Comparison of ENCODE assay signal across 33 mouse cellular contexts in genomic region chr17:13187621-13188020, GRCm38 (mm10). TPM values are rescaled to one million over a fixed set of nuclear protein-coding genes. Genes with fewer than 3 reads are reported as not detected.
DNase-seq lines count a peak whose midpoint lies in the region; ATAC-seq and TF ChIP-seq lines count a peak whose summit lies in the region.
"Not testable (repeated sequence)": the region's sequence is repeated elsewhere in the genome, so short reads cannot be mapped to it uniquely, and the experiment has no call there.
"Had no signal": no experiment of that assay in that cellular context is flagged by ENCODE, and none has a peak within 500 bp of the region (broad histone marks: within the 10 kb centered on the region; RNA-seq: fewer than 3 reads in every experiment).

No protein-coding gene starts in this region.

- DNase-seq in 416B (ENCODE audit: low read depth) (peak; percentile 6), MN1 (ENCODE audit: low spot score) (peak; percentile 49)
- DNase-seq in cerebellum, postnatal 14 days: peak; percentile 26 to 28
- peak; percentile 24 to 29 for DNase-seq in layer of hippocampus, postnatal 36 days
- peak; percentile 14 for DNase-seq in liver, postnatal 0 days

- not testable (repeated sequence) for H3K9ac ChIP-seq in intestine, embryonic 16.5 days (ENCODE audit: low read depth, low read length); liver, postnatal 0 days (replicated peaks)

- TF ChIP-seq CTCF in liver, postnatal 0 days (IDR thresholded peaks at IDR 0.05; ENCODE audit: low read depth): not testable (repeated sequence)

- TF ChIP-seq EP300 in liver, postnatal 0 days (IDR thresholded peaks at IDR 0.05; ENCODE audit: low read depth): not testable (repeated sequence)

- H3K4me3 ChIP-seq in intestine, embryonic 16.5 days (ENCODE audit: low read length); liver, postnatal 0 days (ENCODE audit: low read depth, low read length): not testable (repeated sequence)

- not testable (repeated sequence) for H3K27me3 ChIP-seq in intestine, embryonic 16.5 days (replicated peaks; ENCODE audit: control insufficient read depth, insufficient read depth, low read length); liver, postnatal 0 days (ENCODE audit: insufficient read depth, low read length)

- WGBS in intestine, embryonic 16.5 days: 62% methylated on average over 5 of the region's 6 CpGs
- 50% methylated on average over 5 of the region's 6 CpGs for WGBS in liver, postnatal 0 days (ENCODE audit: insufficient replicate concordance)

- H3K36me3 ChIP-seq in intestine, embryonic 16.5 days (ENCODE audit: control insufficient read depth, insufficient read depth, low read length); liver, postnatal 0 days (replicated peaks; ENCODE audit: insufficient read depth, low read length): not testable (repeated sequence)

- H3K4me1 ChIP-seq in intestine, embryonic 16.5 days (ENCODE audit: control insufficient read depth, insufficient read depth, low read length); liver, postnatal 0 days (ENCODE audit: insufficient read depth): not testable (repeated sequence)

- H3K27ac ChIP-seq in intestine, embryonic 16.5 days (ENCODE audit: low read length); liver, postnatal 0 days (ENCODE audit: low read depth): not testable (repeated sequence)

- peak; percentile 20; the same call in 1 of the 2 replicates for ATAC-seq in frontal cortex, adult (ENCODE audit: low TSS enrichment)
- peak; percentile 2; the same call in 1 of the 2 replicates for ATAC-seq in intestine, embryonic 16.5 days
- ATAC-seq in liver, postnatal 0 days: not testable (repeated sequence)

- peaks cover 13% of the 10 kb centered on the region for H3K9me3 ChIP-seq in intestine, embryonic 16.5 days (ENCODE audit: control insufficient read depth, low read length)
- H3K9me3 ChIP-seq in liver, postnatal 0 days (ENCODE audit: low read length): not testable (repeated sequence)

- H3K4me2 ChIP-seq in intestine, embryonic 16.5 days (ENCODE audit: low read depth, low read length); liver, postnatal 0 days (ENCODE audit: low read depth, low read length): not testable (repeated sequence)

RNA-seq across cellular contexts. Expression of gene Smok2a, which starts 33.4 kb away (rescaled TPM):
- polyA plus RNA-seq in intestine, embryonic 16.5 days (2015; fragmentation: Nextera tagmentation; extraction: Ambion mirVana): not detected in 2 replicates
- not detected for total RNA-seq in layer of hippocampus, postnatal 36 days (2021)
- polyA plus RNA-seq in liver, postnatal 0 days (2015; fragmentation: Nextera tagmentation; extraction: Ambion mirVana): not detected in 2 replicates
- total RNA-seq: adrenal gland, adult 18-20 months; adrenal gland, postnatal 25 days; forebrain, postnatal 0 days; gastrocnemius, postnatal 10 days; heart, postnatal 36 days; layer of hippocampus, postnatal 25 days; left cerebral cortex, postnatal 10 days; midbrain, postnatal 0 days had no signal
- polyA plus RNA-seq: embryonic facial prominence, embryonic 13.5 days; forebrain, embryonic 10.5 days; forebrain, postnatal 0 days; G1E; gonadal fat pad, adult 2 months; heart, embryonic 11.5 days; heart, embryonic 16.5 days; hindbrain, embryonic 12.5 days; intestine, postnatal 0 days; large intestine, adult 2 months; limb, embryonic 12.5 days; liver, embryonic 11.5 days; liver, embryonic 16.5 days; lung, postnatal 0 days; midbrain, embryonic 12.5 days; midbrain, postnatal 0 days; myocyte; neural tube, embryonic 12.5 days; spleen, adult 2 months; stomach, postnatal 0 days had no signal

RNA-seq across cellular contexts. Expression of gene Smok2b, which starts 42.4 kb away (rescaled TPM):
- not detected in 2 replicates for polyA plus RNA-seq in intestine, embryonic 16.5 days (2015; fragmentation: Nextera tagmentation; extraction: Ambion mirVana)
- total RNA-seq in layer of hippocampus, postnatal 36 days (2021): not detected
- polyA plus RNA-seq in liver, postnatal 0 days (2015; fragmentation: Nextera tagmentation; extraction: Ambion mirVana): not detected in 2 replicates
- total RNA-seq: adrenal gland, adult 18-20 months; adrenal gland, postnatal 25 days; forebrain, postnatal 0 days; gastrocnemius, postnatal 10 days; heart, postnatal 36 days; layer of hippocampus, postnatal 25 days; left cerebral cortex, postnatal 10 days; midbrain, postnatal 0 days had no signal
- polyA plus RNA-seq: embryonic facial prominence, embryonic 13.5 days; forebrain, embryonic 10.5 days; forebrain, postnatal 0 days; G1E; gonadal fat pad, adult 2 months; heart, embryonic 11.5 days; heart, embryonic 16.5 days; hindbrain, embryonic 12.5 days; intestine, postnatal 0 days; large intestine, adult 2 months; limb, embryonic 12.5 days; liver, embryonic 11.5 days; liver, embryonic 16.5 days; lung, postnatal 0 days; midbrain, embryonic 12.5 days; midbrain, postnatal 0 days; myocyte; neural tube, embryonic 12.5 days; spleen, adult 2 months; stomach, postnatal 0 days had no signal

RNA-seq across cellular contexts. Expression of gene Unc93a, which starts 56.0 kb away (rescaled TPM):
- not detected in 2 replicates for polyA plus RNA-seq in intestine, embryonic 16.5 days (2015; fragmentation: Nextera tagmentation; extraction: Ambion mirVana)
- total RNA-seq in layer of hippocampus, postnatal 36 days (2021): not detected
- polyA plus RNA-seq in liver, postnatal 0 days (2015; fragmentation: Nextera tagmentation; extraction: Ambion mirVana): 0.05 TPM in 1 of 2 replicates, not detected in the other
- total RNA-seq: heart, postnatal 36 days; layer of hippocampus, postnatal 25 days; midbrain, postnatal 0 days had no signal
- polyA plus RNA-seq: embryonic facial prominence, embryonic 13.5 days; forebrain, embryonic 10.5 days; G1E; heart, embryonic 11.5 days; heart, embryonic 16.5 days; hindbrain, embryonic 12.5 days; limb, embryonic 12.5 days; liver, embryonic 11.5 days; liver, embryonic 16.5 days; lung, postnatal 0 days; midbrain, embryonic 12.5 days; myocyte; neural tube, embryonic 12.5 days; spleen, adult 2 months had no signal
